Mouse (Mus musculus): ENCODE results near the gene Nova2. TPM values are rescaled to one million over a fixed set of nuclear protein-coding genes. Genes with fewer than 3 reads are reported as not detected.

Gene Nova2
- polyA plus RNA-seq, 1 experiment from 2014 or later: 1.1 TPM

DNA sequence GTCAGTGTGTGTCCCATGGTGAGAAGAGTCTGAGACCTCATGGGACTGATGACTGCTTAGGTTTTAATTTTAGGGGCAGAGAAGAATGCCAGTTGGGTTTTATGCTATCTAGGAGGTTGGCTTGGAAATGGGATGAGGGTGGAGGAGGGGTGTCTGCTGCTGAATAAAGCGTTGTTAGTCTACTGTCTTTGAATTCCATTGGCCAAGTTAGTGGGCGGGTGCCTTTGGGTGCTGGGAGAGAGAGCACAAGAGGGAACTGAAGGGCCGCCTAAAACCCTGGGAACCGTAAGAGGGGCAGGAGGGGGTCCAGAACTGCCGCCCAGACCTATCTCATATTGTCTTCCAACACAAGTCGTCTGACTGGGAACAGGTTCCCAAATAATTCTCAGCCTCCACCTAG, 63.1 kb downstream of the Nova2 start:
- H3K9me3 ChIP-seq: no peaks in the 10 kb centered on the region
- no peak overlapping the region for H3K4me3 ChIP-seq
- H3K4me1 ChIP-seq: peaks cover 12% of the 10 kb centered on the region; the same call in 1 of the 2 replicates
- no peak overlapping the region for H3K9ac ChIP-seq
- peaks cover 28% of the 10 kb centered on the region for H3K27me3 ChIP-seq
- ATAC-seq (ENCODE audit: insufficient number of reproducible peaks, insufficient read depth, low FRiP score, low TSS enrichment): no peak
- no peak overlapping the region for H3K4me2 ChIP-seq (replicated peaks)
- no peak overlapping the region for H3K27ac ChIP-seq
- no peaks in the 10 kb centered on the region for H3K36me3 ChIP-seq
- WGBS: 72% methylated on average over 6 of the region's 6 CpGs

GRCm38 (mm10) chr7:18989995-18990394, 64.3 kb downstream of the Nova2 start:
- H3K36me3 ChIP-seq: no peaks in the 10 kb centered on the region
- H3K9ac ChIP-seq: 0 out of 2 replicates have a peak overlapping the region, but pooled peaks have one; percentile 16
- H3K9me3 ChIP-seq: no peaks in the 10 kb centered on the region
- 13% methylated on average over 5 of the region's 5 CpGs for WGBS
- peaks cover 30% of the 10 kb centered on the region for H3K27me3 ChIP-seq
- peak overlapping the region; percentile 87; the same call in 1 of the 2 replicates for H3K27ac ChIP-seq
- no peak for ATAC-seq (ENCODE audit: insufficient number of reproducible peaks, insufficient read depth, low FRiP score, low TSS enrichment)
- H3K4me1 ChIP-seq: peaks cover 12% of the 10 kb centered on the region; the same call in 1 of the 2 replicates
- peak overlapping the region; percentile 77 for H3K4me2 ChIP-seq (replicated peaks)
- peak overlapping the region; percentile 48 for H3K4me3 ChIP-seq

DNA sequence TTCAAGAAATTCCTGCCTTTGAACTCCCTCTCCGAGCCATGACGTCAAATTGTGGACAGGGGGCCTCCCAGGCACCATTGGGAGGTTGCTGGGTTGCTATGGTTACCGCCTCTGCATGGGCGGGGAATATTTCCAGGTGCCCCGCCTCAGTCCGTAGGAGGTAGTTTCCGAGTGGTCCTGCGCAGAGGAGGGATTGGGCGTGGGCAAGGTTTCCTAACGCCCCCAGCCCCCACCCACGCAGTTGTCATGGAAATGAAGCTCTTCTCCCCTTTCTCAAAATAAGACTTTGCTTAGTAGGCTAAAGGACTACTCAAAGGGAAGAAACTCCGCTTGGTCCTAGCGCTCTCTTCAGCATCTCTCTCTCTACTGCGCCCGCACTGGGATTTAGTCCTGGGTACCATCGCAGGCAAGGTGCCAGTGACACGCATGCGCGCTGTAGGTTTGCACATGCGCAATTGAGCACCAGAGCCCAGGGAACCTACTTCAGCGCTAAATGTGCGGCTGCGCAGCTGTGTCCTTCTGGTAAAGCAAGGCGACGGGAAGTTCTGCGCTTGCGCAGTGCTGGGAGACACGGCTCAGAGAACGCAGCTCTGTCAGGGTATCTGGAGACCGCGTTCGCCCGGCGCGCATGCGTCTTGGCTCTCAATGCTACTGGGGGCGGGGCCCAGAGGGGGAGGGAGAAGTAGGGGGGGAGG, 65.1 kb downstream of the Nova2 start, which contains the start of gene Mypop:
TSS of gene Mypop (plus strand) at position 645 of the 695 bp plus-strand sequence.
- peak within 1 kb of the TSS; percentile 87 for H3K27ac ChIP-seq
- peak within 1 kb of the TSS; percentile 57 for H3K9ac ChIP-seq
- under 1% methylated on average over 37 of the region's 37 CpGs for WGBS
- H3K27me3 ChIP-seq: peaks cover 30% of the 10 kb centered on the region
- H3K4me2 ChIP-seq (replicated peaks): peak within 1 kb of the TSS; percentile 77
- peak within 1 kb of the TSS; percentile 48 for H3K4me3 ChIP-seq
- no peaks in the 10 kb centered on the region for H3K36me3 ChIP-seq
- ATAC-seq (ENCODE audit: insufficient number of reproducible peaks, insufficient read depth, low FRiP score, low TSS enrichment): peak; percentile 94
- H3K4me1 ChIP-seq: peaks cover 12% of the 10 kb centered on the region; the same call in 1 of the 2 replicates
- no peaks in the 10 kb centered on the region for H3K9me3 ChIP-seq

DNA sequence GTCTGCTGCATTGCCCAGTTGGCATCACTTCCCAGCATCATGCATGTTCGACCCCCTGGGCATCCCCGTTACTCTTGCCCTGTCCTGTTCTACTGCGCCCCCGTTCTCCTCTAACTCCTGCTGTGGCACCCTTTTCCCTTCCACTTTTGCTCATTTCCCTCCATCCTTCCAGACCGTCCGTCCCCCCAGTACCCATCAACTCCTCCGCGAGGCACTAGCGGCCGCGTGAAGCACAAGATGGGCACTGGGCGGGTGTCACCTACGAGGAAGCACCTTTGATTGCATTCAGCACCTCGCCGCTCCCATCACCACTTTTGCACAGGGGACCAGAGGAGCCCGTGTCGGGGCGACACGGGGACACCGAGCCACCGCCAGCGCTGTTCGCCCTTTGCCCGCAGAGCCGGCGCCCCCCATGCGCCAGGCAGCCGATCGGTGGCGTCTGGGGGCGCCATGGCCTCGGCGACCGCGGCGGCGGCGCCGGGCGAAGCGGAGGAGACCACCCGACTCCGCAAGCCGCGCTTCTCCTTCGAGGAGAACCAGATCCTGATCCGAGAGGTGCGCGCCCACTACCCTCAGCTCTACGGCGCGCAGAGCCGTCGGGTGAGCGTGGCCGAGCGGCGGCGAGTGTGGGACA, 66.1 kb downstream of the Nova2 start:
- Histone ChIP-seq H3K9ac (peak overlapping the region; percentile 57), H3K27ac (no peak overlapping the region), H3K4me3 (peak overlapping the region; percentile 48), H3K36me3 (0 out of 2 replicates have a peak, but pooled peaks cover 6% of the 10 kb centered on the region), H3K27me3 (peaks cover 30% of the 10 kb centered on the region), H3K4me1 (peaks cover 12% of the 10 kb centered on the region; the same call in 1 of the 2 replicates), H3K9me3 (no peaks in the 10 kb centered on the region), H3K4me2 (replicated peaks) (peak overlapping the region; percentile 77)
- no peak; the same call in 1 of the 2 replicates for ATAC-seq (ENCODE audit: insufficient number of reproducible peaks, insufficient read depth, low FRiP score, low TSS enrichment)
- WGBS: under 1% methylated on average over 59 of the region's 59 CpGs

DNA sequence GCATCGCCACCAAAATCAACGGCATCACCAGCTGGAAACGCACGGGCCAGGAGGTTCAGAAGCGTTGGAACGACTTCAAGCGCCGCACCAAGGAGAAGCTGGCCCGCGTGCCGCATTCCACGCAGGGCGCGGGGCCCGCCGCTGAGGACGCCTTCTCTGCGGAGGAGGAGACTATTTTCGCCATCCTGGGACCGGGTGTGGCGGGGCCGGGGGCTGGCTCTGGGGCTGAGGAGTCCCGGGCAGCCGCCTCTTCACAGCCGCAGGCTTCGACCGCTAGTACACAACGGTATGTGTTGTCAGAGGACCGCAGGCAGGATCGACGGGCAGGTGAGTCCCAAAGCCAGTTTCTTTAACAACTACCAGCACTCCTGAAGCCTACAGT, 66.6 kb downstream of the Nova2 start:
- WGBS: 3% methylated on average over 25 of the region's 31 CpGs
- H3K27ac ChIP-seq: no peak overlapping the region
- no peak for ATAC-seq (ENCODE audit: insufficient number of reproducible peaks, insufficient read depth, low FRiP score, low TSS enrichment)

GRCm38 (mm10) chr7:18993036-18993435, 67.3 kb downstream of the Nova2 start:
- no peak overlapping the region for H3K27ac ChIP-seq
- peaks cover 29% of the 10 kb centered on the region for H3K27me3 ChIP-seq
- H3K4me3 ChIP-seq: peak overlapping the region; percentile 48
- H3K9ac ChIP-seq: no peak overlapping the region; the same call in 1 of the 2 replicates
- no peaks in the 10 kb centered on the region for H3K9me3 ChIP-seq
- H3K4me2 ChIP-seq (replicated peaks): peak overlapping the region; percentile 77
- peaks cover 12% of the 10 kb centered on the region; the same call in 1 of the 2 replicates for H3K4me1 ChIP-seq
- 88% methylated on average over 5 of the region's 5 CpGs for WGBS
- 0 out of 2 replicates have a peak, but pooled peaks cover 11% of the 10 kb centered on the region for H3K36me3 ChIP-seq
- no peak for ATAC-seq (ENCODE audit: insufficient number of reproducible peaks, insufficient read depth, low FRiP score, low TSS enrichment)

More for the DNA sequence above, 66.6 kb downstream of the Nova2 start:
- H3K9me3 ChIP-seq: no peaks in the 10 kb centered on the region
- peak overlapping the region; percentile 77 for H3K4me2 ChIP-seq (replicated peaks)
- H3K27me3 ChIP-seq: peaks cover 30% of the 10 kb centered on the region
- peaks cover 12% of the 10 kb centered on the region; the same call in 1 of the 2 replicates for H3K4me1 ChIP-seq
- 0 out of 2 replicates have a peak, but pooled peaks cover 7% of the 10 kb centered on the region for H3K36me3 ChIP-seq
- H3K4me3 ChIP-seq: peak overlapping the region; percentile 48
- peak overlapping the region; percentile 57 for H3K9ac ChIP-seq

DNA sequence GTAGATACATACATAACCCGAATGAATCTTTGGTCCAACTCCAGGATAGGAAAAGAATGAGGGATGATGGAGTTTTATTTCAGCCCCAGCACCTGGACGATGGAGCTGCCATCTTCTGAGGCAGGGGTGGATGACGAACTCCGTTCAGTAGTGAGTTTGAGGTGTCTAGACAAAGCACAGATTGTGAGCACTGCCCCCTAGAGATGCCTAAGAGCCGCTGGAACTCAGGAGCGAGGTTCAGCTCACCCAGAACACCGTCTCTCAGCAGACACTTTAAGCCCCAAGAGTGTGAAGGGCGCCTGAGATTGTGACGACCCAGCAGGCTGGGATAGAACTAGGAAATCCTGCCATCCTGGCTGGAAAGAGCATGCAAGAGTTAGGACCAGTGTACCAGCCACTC, 73.1 kb downstream of the Nova2 start:
- Histone ChIP-seq H3K9me3 (no peaks in the 10 kb centered on the region), H3K9ac (no peak overlapping the region; the same call in 1 of the 2 replicates), H3K27me3 (0 out of 2 replicates have a peak, but pooled peaks cover under 1% of the 10 kb centered on the region), H3K4me3 (no peak overlapping the region), H3K4me1 (peaks cover 8% of the 10 kb centered on the region), H3K36me3 (0 out of 2 replicates have a peak, but pooled peaks cover 11% of the 10 kb centered on the region), H3K4me2 (replicated peaks) (no peak overlapping the region), H3K27ac (no peak overlapping the region)
- 40% methylated on average over 9 of the region's 9 CpGs for WGBS
- ATAC-seq (ENCODE audit: insufficient number of reproducible peaks, insufficient read depth, low FRiP score, low TSS enrichment): no peak

- Histone ChIP-seq H3K4me1 (peaks cover 18% of the 10 kb centered on the region), H3K36me3 (peaks cover 18% of the 10 kb centered on the region), H3K9ac (peak overlapping the region; percentile 56), H3K27me3 (no peaks in the 10 kb centered on the region), H3K4me2 (replicated peaks) (peak overlapping the region; percentile 52), H3K9me3 (no peaks in the 10 kb centered on the region), H3K27ac (0 out of 2 replicates have a peak overlapping the region, but pooled peaks have one; percentile 30), H3K4me3 (peak overlapping the region; percentile 32)
- WGBS: 44% methylated on average over 10 of the region's 10 CpGs
- ATAC-seq (ENCODE audit: insufficient number of reproducible peaks, insufficient read depth, low FRiP score, low TSS enrichment): no peak
Measured at GRCm38 (mm10) chr7:19000421-19000820, 74.7 kb downstream of the Nova2 start.

DNA sequence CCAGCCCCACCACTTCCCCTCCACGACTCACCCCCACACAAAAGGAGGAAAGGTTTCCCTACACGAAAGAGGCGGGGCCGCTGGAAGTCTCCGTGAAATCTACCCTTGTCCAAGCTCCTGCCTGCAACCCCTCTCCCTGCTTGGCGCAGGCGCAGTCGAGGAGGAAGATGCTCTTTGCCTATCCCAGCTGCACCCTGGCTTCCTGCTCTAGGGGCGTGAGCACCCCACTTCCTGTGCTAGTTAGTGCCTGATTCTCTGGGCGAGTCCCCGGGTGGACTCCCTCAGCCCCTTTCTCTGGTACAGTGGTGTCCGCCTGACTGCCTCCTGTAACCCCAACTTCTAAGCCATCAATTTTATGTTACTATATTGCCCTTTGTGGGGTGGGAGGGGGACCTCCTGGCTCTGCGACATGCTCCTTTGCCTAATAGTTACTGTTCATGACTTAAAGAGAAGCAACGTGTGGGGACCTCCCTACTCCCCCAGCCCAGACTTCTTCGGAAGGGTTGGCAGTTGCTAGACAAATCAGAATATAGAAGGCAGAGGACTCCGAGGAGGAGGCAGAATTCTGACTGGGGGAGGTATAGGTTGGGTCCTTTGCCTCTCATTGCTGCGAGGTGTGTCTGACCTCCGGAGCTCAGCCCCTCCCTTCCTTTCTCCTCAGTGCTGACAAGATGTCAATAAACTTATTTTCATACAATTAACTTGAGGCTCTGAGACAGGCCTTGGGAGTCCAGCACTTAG, 75.5 kb downstream of the Nova2 start:
- Histone ChIP-seq H3K36me3 (peaks cover 25% of the 10 kb centered on the region), H3K4me2 (replicated peaks) (peak overlapping the region; percentile 52), H3K27ac (no peak overlapping the region), H3K4me3 (peak overlapping the region; percentile 32), H3K9ac (peak overlapping the region; percentile 56), H3K4me1 (peaks cover 26% of the 10 kb centered on the region), H3K9me3 (no peaks in the 10 kb centered on the region), H3K27me3 (no peaks in the 10 kb centered on the region)
- 28% methylated on average over 18 of the region's 18 CpGs for WGBS
- no peak for ATAC-seq (ENCODE audit: insufficient number of reproducible peaks, insufficient read depth, low FRiP score, low TSS enrichment)

- Histone ChIP-seq H3K9me3 (no peaks in the 10 kb centered on the region), H3K4me2 (replicated peaks) (0 out of 2 replicates have a peak overlapping the region, but pooled peaks have one; percentile 52), H3K27ac (peak overlapping the region; percentile 70), H3K9ac (no peak overlapping the region), H3K36me3 (peaks cover 23% of the 10 kb centered on the region), H3K27me3 (no peaks in the 10 kb centered on the region), H3K4me3 (0 out of 2 replicates have a peak overlapping the region, but pooled peaks have one; percentile 36), H3K4me1 (peaks cover 31% of the 10 kb centered on the region)
- no peak for ATAC-seq (ENCODE audit: insufficient number of reproducible peaks, insufficient read depth, low FRiP score, low TSS enrichment)
- whole genome bisulfite sequencing: 77% methylated on average over 3 of the region's 3 CpGs
Measured at GRCm38 (mm10) chr7:19001807-19002085, 76.1 kb downstream of the Nova2 start.

- Histone ChIP-seq H3K36me3 (peaks cover 26% of the 10 kb centered on the region), H3K4me3 (peak overlapping the region; percentile 36), H3K4me1 (peaks cover 35% of the 10 kb centered on the region), H3K9ac (peak overlapping the region; percentile 66), H3K9me3 (no peaks in the 10 kb centered on the region), H3K27me3 (no peaks in the 10 kb centered on the region), H3K4me2 (replicated peaks) (peak overlapping the region; percentile 57), H3K27ac (peak overlapping the region; percentile 70)
- 37% methylated on average over 4 of the region's 4 CpGs for WGBS
- no peak for ATAC-seq (ENCODE audit: insufficient number of reproducible peaks, insufficient read depth, low FRiP score, low TSS enrichment)
Measured at GRCm38 (mm10) chr7:19002115-19002514, 76.4 kb downstream of the Nova2 start.
